Mouse (Mus musculus) T-helper 2 cell (primary cell): ENCODE data around the gene Dab2.

Experiments used
- in situ Hi-C: fragments of 300-600 bp; cut with MboI, MseI; formaldehyde crosslinking; loops from one replicate; pipeline ENCODE4 v1.15.1; 2025; ENCODE audit warnings: high pct_unique_total_duplicates

Gene Dab2

DNA sequence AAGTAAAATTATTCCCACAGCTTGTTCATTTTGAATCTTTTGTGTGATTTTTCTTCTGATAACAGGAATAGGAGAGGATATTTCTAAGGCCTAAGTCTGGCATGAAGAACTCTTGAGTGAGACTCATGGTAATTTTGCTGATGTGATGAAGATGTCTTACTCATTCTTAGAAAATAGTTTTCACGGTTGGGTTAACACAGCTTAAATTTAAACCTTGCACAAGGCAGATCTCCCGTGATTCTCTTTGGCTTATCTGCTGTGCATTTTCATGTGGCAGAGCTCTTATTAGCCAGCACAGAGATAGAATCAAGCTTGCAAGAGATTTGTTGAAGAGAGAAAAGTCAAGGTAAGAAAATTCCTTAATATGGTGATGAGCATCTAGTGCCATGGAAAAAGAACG lies at the start of gene Dab2:
Gene Dab2, plus strand, starts transcription at position 235 of the 400 bp plus-strand sequence.
- in situ Hi-C loops = no loop called here

GRCm38 (mm10) chr15:6253471-6253870 lies 46.1 kb upstream of the Dab2 start:
- in situ Hi-C loops = loop anchor here (25.0 kb wide), 1 partner anchor 384 kb away; no protein-coding TSS in a partner anchor

DNA sequence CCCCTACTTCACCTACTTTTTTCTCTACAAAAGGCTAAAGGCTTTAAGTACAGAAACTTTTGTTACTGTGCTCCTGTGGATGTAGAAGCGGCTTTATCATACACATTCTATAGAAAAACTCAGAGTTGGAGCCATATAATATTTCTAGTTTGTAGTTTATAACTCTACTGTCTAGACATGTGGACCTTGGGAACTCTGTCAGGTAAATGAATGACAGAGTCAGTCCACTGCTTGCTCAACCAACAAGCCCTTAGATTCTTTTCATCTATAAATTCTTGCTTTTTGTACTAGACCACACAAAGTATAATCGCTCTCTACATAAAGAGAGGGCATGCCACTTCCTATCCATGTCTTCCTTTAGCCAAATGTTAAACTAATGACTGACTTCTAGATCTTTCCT lies 45.2 kb upstream of the Dab2 start:
- in situ Hi-C loops = loop anchor here (25.0 kb wide), 1 partner anchor 383 kb away; no protein-coding TSS in a partner anchor

DNA sequence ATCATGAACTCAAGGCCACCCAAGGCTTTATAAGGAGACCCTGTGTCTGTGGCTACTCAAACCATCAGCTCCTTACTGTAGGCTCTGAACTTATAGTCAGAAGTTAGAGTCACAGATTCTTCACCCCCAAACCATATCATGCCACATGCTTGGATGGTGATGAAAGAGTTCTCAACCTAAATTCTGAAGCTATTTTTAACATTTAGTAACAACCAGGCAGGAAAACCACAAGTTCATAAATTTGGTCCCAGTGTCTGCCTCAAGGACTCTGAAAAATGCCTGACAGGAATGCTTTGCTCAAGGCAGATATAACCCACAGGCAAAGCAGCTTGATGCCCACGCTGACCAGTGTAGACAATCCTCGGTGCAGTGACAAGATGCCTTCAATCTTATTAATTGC lies 42.5 kb upstream of the Dab2 start:
- in situ Hi-C loops = loop anchor here (5.0 to 25.0 kb wide), 2 partner anchors 45 to 380 kb away; no protein-coding TSS in a partner anchor

GRCm38 (mm10) chr15:6259957-6260740 lies 39.4 kb upstream of the Dab2 start:
- in situ Hi-C loops = loop anchor here (5.0 to 25.0 kb wide), 2 partner anchors 42 to 377 kb away; no protein-coding TSS in a partner anchor

DNA sequence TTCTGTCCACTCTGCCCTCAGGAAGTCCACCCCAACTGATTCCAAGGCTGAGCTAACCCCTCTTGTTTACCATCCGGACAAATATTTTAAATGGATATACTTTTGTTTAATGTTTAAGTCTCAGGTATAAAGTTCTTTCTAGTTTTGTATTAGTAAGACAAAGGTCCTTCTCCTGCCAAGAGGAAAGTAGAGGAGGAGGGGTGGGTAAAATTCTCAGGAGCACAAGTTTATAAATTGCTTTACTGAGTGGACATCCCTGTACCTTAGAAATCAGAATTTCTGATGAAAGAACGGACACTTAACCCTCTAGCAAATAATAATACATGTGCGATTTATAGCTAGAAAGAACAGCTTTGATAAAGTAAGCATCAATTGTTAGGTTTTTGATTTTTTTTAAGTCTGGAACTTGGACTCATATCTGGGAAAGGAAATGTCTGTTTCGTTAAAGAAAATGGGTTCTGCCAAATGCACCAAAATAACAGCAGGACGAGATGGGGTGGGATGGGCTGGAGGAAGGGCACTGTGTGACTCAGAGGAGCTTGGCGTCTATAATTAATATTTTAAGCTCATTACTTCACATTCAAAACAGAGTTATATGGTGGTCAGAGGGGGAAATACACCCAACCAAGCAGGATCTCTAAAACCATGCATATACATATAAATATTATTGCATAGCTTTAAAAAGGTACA lies 38.7 kb upstream of the Dab2 start:
- in situ Hi-C loops = loop anchor here (25.0 kb wide), 1 partner anchor 376 kb away; no protein-coding TSS in a partner anchor

DNA sequence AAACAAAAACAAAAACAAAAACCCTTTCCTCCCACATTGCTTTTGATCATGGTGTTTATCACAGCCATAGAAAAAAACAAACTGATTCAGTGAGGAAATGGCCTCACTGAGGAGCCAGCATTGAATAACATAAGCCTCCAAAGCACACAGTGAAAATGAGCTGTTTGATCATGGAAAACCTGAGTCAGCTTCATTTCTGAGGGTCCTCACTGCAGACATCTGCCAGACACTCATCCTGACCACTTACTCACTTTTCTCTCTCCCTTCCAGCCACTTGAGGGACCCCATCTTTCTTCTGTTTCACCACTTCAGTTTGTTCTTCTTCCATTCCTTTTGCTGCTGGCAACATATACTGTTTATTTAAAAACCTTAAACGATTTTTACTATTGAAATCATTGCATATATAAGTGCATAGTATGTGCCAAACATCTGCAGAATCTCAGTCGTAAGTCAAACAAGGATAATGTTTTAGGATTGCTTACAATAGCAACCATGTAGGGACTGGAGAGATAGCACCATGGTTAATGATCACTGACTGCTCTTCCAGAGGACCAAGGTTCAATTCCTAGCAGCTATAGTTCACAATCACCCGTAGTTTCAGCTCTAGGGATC lies 32.3 kb upstream of the Dab2 start:
- in situ Hi-C loops = loop anchor here (25.0 kb wide), 1 partner anchor 370 kb away; no protein-coding TSS in a partner anchor

DNA sequence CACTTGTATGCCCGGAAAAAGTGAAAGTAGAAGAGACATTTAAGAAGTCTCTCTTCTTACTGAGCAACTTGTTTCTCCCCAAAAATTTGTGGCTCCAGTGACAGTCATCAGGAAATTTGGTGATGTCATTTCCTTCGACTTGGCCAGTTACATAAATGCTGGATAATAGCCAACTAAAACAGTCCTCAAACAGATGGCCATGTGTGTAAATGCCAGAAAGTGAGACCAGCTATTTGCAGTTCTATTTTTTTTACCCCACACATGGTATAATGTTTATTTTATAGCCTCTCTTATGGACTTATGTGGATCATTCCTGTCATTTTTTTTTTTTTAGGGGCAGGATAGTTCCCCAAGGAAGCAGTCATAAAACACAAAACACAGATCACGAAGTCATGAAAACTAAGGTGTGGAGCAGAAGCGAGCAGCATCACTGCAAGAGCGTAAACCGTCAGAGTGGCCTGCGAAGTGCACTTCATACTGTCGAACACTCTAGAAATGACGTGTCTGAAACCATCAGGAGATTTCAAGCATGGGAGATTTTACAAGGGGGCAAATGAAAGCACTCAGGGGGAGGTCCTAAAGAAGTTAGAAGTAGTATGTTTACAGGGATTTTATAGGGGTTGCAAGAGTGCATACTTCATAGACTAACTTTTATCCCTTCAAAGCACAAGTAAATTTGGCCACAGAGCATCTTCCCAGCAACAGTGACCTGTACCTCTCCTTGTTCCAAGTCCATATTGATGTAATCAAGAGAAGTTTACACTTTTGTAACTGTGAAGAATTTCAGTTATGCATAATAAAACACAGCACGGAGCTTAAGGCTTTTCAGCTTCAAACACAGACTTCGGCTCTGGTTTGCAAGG lies 20.8 kb upstream of the Dab2 start:
- in situ Hi-C loops = no loop called here

- in situ Hi-C loops = no loop called here
Measured at GRCm38 (mm10) chr15:6280021-6280451, 19.6 kb upstream of the Dab2 start.

DNA sequence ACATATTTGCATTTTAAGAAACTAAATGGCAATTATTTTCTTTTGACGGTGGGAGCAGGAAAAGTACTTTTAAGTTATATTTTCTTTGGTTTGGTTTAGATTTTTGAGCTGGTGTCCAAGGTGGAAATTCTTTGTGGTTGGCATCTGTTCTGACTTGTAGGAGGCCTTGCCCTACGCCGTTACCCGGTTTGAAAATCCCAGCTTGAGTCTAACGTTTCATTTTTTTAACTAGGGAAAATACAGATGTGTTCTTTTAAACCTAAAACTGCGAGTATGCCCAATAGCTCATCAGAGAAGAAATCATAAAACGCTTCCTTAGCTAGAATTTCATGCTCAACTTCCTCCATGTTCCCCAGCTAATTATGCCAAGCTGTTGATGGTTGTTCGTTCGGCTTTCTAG lies 16.3 kb upstream of the Dab2 start:
- in situ Hi-C loops = no loop called here

DNA sequence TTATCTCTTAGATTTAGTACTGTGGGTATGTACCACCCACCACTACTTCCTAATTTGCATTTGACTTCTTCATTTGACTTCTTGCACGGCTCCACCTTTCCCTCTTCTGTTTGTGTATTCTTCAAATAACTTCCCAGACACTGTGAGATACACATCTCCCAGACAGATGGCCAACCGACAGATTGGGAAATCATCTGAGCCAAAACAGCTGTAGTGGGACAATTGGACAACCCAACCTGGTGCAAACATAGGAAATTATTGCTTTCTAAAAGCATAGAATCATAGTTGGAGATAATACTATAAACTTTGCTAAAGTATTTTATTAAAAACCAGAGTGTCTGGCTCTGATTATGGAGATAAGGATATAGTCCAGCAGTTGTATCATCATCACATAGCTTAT lies 3.5 kb upstream of the Dab2 start:
- in situ Hi-C loops = no loop called here

GRCm38 (mm10) chr15:6298726-6299125 lies 862 bp upstream of the Dab2 start:
- in situ Hi-C loops = no loop called here

DNA sequence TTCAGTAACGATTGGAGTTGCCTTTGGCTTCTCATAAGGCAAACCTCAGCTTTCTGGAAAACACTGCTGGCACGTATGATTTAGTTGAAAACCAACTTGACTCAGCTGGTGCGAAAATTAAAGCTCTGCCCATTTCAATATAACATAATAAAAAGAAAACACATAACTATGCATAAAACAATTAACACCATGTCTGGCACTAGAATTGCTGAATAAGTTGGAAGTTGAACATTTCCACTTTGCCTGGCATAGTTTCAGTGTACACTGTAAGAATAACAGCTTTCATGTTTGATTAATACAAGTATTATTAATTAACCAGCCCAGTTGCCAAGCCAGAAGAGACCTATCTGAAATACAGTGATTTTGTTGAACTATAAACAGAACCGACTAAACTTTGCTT lies 2.6 kb downstream of the Dab2 start:
- in situ Hi-C loops = loop anchor here (5.0 kb wide), 1 partner anchor 45 kb away; no protein-coding TSS in a partner anchor

DNA sequence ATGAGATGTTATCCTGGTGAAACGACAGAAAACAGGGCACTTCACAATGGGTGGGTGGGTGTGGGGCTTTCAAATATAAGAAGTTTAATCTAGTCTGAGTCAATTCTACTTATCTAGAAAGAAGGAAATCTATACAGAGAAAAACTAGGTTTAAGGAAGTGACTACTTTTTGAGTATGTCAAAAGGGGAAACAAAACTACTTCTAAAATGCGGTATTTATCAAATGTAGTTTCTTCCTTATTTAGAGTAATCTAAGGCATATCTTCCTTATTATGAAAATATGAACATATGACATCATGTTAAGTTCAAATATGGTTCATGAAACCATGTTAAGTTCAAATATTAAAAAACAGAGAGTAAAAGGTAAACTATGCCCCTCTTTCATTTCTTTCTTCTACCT lies 4.2 kb downstream of the Dab2 start:
- in situ Hi-C loops = loop anchor here (5.0 kb wide), 1 partner anchor 47 kb away; no protein-coding TSS in a partner anchor

- in situ Hi-C loops = no loop called here
Measured at GRCm38 (mm10) chr15:6309633-6310032, 10.0 kb downstream of the Dab2 start.

GRCm38 (mm10) chr15:6310417-6310816 lies 10.8 kb downstream of the Dab2 start:
- in situ Hi-C loops = no loop called here

DNA sequence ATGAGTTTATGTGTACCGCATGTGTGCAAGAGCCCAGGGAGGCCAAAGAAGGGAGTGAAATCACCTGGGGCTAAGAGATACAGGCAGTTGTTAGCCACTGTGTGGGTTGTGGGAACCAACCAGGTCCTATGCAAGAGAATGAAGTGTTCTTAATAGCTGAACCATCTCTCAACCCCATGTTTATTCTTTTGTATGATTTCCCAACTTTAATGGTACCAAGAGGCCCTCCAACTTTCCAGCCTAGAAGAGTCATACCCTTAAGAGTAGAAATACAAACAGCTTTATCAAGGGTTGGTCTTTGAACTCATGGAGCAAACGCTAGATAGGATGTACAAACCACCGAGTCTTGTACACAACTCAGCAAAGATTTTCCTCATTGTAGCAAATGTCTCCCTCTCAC lies 12.8 kb downstream of the Dab2 start:
- in situ Hi-C loops = no loop called here

- in situ Hi-C loops = no loop called here
Measured at GRCm38 (mm10) chr15:6319352-6319751, 19.8 kb downstream of the Dab2 start.

GRCm38 (mm10) chr15:6320501-6320900 lies 20.9 kb downstream of the Dab2 start:
- in situ Hi-C loops = loop anchor here (10.0 kb wide), 1 partner anchor 254 kb away; no protein-coding TSS in a partner anchor

- in situ Hi-C loops = loop anchor here (10.0 kb wide), 1 partner anchor 254 kb away; no protein-coding TSS in a partner anchor
Measured at GRCm38 (mm10) chr15:6321263-6321662, 21.7 kb downstream of the Dab2 start.

- in situ Hi-C loops = loop anchor here (10.0 kb wide), 1 partner anchor 252 kb away; no protein-coding TSS in a partner anchor
Measured at GRCm38 (mm10) chr15:6322311-6322710, 22.7 kb downstream of the Dab2 start.
